Mouse (Mus musculus) cerebellum, postnatal 10 days (tissue): ENCODE measurements at regions not wholly inside any gene's neighbourhood (a gene's known extent, or its start where the extent isn't known, plus 50 kb on each side); places are given as distances from the start of the nearest gene placed in this dataset.

Experiments
- DNase-seq, 2 experiments: peaks; one replicate each; pipeline ENCODE4 v3.0.0; 2021; ENCODE audit warnings: mixed read lengths in 2 of 2

DNA sequence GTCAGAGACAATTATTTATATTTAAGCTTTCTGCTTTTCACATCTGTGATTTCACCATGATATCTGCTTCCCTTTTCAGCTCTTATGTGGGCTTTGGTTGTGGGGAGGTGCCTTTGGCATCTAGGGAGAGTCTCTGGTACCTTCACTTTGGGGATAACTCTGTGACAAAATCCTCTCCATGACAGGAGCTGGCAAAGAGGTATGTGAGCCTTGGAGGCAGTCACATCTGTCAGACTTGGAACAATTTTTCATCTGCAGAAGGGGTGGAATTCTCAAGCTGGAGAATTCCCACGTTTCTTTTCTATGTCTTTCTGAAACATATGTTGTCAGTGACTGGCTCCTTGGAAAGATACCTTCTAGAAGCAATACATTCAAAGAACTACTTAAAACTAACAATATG, 312.2 kb upstream of the Nrg3 start:
- no peak for DNase-seq

DNA sequence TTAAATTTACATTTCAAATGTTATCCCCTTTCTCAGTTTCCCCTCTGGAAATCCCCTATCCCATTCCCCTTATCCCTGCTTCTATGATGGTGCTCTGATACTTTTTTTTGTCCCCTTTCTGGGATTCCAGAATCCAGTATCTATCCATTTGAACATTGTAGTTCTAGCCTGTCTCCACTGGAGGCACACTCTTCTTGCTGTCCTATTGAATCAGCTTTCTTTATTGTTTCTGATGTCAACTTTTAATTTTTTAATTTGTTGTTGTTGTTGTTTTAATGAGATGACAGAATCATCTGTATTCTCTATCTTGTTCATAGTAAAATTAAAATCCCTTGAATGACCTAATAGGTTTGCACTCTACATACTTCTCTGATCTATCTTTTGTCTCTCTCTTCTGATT, 309.0 kb upstream of the Nrg3 start:
- peak; percentile 3 to 11 for DNase-seq

GRCm38 (mm10) chr14:39768101-39768500, 295.2 kb upstream of the Nrg3 start:
- no peak for DNase-seq
